Mouse (Mus musculus): ENCODE results near the gene Fam240a.
A peak's percentile ranks its signal among the peaks of the same experiment; 100 is the strongest.

The Fam240a gene

DNA sequence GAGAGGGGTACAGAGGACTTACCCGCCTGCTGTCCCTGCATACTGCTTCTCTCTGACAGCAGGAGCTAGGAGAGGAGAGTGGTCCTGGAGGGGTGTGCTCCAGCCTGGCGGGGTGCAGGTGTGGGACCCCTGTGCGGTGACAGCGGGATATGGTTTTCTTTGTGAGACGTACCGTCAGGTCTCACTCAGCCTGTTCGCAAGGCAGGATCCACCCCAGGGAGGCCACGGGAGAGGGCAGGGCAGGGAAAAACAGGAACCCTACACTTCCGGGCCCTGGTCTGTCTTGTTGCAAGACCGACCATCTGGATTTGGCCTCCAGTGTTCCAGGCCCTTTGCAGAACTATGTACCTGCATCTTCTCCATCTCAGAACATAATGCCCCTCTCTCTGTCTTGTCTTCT, 23.2 kb downstream of the Fam240a start:
- DNase-seq (ENCODE audit: low read depth): no peak

DNA sequence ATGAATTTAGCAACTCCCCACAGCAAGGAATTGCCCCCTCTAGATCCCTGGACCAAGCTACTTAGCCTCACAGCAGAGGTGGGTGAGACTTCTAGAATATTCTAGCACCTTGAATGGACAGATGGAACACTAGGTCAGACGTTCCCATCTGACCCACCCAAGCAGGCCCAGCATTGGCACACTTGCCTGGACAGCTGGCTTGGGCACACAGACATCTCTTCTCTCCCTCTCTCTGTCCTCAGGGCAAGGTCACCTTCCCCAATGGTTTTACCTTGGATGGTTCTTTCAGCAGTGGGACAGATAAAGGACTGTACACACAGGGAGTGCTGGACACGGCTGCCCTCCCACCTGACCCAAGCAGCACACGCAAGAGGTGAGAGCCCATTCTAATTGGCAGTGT, 24.1 kb downstream of the Fam240a start:
- DNase-seq (ENCODE audit: low read depth): no peak

DNA sequence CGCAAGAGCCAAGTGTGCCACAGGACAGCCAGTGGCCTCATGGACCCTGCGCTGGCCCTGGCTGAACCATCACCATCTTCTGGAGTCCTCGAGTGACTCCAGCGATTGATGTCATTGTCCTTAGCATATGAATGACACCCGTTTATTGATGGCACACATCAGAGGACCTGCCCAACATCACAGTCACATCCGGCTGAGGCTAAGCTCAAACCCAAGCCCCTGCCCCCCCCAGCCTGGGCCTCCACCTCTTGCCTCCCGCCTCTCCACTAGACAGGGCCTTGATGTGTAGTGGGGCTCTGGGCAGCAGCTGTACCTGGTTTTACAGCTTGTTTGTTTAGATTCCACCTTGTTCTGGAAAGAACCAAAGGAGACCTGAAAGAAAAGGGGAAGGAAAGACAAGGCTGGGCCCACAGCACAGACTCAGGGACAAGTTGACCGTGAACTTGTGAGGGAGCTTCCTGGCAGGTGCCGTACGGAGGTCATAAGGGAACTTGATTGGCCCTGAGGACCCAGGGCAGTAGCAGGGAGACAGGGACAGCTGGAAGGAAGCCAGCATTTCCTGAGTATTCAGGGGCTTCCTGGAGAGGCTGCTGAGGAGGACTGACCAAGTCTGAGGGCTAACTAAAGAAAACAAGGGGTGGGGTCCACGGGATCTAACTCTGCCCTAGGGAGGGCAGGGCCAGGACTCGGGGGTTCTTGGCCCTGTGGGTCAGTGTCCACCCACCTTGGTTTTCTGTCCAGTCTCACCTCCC, 25.4 kb downstream of the Fam240a start:
- peak; percentile 36 for DNase-seq (ENCODE audit: low read depth)

DNA sequence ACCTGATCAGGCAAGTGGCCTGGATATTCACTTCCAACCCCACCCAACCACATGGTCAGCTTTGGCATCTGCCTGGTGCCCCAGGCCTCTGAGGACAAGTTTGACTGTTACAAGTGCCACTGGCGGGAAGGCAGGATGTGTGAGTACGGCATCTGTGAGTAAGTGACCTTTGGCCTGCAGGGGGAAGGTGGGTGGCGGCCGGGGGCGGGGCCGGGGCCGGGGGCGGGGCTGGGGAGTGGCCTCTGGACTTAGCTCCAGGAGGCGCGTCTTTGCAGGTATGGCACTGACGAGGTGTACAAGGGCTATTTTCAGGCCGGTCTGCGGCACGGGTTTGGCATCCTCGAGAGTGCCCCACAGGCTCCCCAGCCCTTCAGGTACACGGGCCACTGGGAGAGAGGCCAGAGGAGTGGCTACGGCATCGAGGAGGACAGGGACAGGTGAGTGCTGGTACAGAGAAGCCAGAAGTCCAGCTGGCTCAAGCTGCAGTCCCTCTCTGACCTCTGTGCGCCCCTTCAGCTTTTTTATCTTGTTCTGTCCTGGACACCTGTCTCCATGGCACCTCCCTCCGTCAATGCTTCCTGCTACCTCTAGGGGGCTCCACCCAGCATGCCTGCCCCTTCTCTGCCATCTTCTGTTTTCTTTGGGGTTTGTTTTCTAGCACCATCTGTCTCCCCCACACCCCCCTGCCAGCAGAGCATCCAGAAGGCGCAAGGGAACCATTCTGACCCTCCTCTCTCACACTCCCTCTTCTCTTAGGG, 26.5 kb downstream of the Fam240a start:
- peak; percentile 53 for DNase-seq (ENCODE audit: low read depth)

DNA sequence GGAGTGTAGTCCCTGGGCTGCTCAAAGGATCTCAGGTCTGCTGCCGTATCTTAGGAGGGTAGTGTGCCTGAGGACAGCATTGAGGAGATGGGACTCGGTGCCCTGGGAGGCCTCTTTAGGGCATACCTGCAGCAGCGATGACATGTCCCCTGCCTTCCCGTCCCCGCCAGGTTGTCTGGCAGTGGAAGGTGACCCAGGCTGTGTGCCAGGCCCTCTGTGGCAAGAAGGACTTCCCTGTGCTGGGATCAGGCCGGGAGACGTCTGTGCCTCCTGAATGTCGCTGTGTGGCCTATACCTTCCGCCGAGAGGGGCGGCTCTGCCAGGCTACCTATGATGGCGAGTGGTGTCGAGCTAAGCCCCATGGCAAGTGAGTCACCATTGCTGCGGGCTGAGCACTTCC, 27.7 kb downstream of the Fam240a start:
- no peak for DNase-seq (ENCODE audit: low read depth)

DNA sequence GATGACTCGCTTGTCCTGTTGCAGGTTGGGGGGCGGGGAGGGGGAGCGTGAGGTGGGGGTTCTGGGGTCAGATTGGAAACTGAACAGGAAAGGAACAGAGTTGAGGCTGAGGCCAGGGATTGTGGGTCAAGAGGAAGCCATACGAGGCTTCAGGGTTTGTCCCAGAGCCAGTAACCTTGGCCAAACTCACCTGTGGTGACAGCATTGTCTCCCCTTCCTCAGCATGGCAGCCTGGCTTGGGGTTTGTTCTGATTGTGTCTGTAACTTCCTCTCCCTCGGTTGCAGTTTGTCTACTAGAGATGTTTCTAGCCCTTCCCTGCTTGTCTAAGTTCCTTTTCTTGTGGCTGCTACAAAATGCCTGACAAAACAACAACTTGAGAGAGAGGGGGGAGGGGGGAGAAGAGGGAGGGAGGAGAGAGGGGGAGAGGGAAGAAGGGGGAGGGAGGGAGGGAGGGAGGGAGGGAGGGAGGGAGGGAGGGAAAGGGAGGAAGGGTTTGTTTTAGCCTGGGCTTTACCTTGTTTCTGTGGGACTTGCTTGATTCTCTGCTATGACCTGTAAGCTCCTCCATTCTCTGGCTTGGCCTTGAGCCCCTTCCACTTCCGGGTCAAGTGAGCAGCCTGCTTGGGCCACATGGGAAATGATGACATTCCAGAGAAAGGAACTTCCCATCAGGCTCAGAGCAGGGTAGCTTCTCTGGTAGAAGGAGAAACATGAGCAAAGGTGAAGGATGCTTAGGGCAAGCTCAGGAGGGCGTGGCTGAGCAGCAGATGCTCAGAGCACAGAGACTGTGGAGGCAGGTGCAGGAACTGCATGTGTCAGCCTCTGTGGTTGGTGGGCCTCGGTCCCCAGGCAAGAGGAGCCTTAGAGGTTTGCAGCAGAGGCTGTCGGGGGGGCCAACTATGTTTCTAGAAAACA, 29.0 kb downstream of the Fam240a start:
- peak; percentile 45 for DNase-seq (ENCODE audit: low read depth)

DNA sequence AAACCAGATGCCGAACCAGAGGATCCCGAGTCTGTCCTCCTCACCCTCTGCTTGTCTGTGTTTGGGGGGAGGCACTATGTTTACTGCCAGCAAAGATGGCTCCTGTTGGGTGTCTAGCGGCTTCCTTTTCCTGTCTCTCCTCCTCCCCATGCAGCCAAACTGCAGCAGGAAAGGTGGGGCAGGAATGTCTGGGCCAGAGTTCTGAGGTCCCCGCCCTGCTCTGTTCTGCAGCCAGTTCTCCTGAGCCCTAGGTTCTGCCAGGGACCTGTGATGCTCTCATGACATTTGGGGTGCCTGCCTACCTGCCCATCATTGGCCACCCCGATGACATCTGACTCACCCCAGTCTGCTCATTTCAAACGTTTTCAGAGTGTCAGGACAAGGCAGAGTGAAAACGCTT, 34.7 kb downstream of the Fam240a start:
- DNase-seq (ENCODE audit: low read depth): no peak

DNA sequence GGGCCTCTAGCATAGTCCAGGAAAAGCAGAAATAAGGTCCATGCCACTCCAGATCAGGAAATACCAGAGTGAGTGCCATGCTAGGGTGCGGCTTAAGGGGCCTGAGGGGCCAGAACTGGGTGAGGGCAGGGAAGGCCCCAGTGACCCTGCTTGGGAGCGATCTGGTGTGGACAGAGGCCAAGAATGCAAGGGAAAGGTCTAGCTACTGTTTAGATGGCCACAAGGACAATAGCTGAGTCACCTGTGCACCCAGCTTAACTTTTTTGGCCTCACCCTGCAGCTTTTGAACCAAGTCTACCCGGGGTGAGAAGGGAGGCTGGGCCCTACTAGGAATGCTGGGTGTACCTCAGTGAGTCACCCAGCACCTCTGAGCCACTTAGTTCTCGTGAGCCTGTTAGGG, 35.9 kb downstream of the Fam240a start:
- DNase-seq (ENCODE audit: low read depth): no peak

DNA sequence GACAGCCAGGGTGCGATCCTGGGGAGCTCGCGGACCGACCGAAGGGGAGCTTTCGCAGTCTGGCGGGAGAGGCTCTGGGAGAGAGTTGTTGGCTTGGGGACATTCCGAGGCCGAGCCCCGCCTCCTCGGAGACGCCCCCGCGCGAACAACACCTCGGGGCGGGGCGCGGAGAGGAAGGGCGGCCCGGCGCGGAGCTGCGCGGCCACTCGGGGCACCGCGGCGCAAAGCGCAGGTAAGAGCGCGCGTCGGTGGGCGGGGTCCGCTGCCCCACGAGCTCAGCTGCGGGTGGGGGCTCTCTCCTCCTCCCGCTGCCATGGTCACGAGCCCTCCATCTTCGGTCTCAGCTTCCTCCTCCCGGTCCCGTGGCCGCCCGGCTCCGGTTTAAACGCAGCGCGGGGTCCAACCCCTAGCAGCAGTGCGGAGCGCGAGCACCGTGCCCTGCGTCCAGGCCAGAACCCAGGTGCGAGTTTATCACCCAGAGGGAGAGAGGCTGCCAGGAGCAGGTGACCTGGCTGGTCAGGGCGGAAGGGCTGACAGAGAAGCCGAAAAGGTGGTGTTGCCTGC, 36.6 kb downstream of the Fam240a start, which contains the start of gene Tmie:
Tmie (minus strand) TSS at position 116 of the 564 bp plus-strand sequence.
- DNase-seq (ENCODE audit: low read depth): no peak

DNA sequence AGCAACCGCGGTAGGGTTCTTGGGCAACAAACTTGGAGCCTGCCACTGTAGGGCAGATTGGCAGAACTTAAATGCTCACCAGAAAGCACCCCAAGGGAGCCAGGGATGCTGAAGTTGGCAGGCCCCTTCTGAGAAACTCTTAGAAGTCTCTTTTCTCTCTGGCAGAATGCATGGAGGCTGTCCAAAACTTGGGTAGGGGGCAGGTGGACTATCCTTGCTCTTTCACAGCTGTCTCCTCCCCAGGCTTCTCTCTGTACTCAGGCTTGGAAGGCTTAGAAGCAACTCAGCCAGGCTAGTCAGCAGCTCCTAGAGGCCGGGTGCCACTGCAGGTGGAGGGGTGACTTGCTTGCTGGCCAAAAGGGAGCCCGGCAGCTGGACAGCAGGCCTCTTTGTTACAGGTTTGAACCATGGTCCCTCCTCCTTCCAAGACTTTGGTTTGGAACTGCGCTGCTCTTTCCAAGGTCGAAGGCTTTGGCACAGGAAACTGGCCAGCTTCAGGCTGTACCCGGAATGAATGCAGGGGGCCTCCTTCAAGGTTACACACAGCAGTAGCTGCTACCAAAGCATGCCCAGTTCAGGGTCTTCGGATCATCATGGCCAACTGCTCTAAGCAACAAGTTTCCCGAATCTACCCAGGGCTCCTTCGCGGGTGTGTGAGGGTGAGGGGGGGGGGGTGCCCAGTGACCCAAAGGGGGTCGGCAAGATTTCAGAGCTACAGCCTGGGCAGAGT, 37.3 kb downstream of the Fam240a start, which contains the start of gene Als2cl:
Als2cl (plus strand) TSS at position 680 of the 730 bp plus-strand sequence.
- no peak for DNase-seq (ENCODE audit: low read depth)

DNA sequence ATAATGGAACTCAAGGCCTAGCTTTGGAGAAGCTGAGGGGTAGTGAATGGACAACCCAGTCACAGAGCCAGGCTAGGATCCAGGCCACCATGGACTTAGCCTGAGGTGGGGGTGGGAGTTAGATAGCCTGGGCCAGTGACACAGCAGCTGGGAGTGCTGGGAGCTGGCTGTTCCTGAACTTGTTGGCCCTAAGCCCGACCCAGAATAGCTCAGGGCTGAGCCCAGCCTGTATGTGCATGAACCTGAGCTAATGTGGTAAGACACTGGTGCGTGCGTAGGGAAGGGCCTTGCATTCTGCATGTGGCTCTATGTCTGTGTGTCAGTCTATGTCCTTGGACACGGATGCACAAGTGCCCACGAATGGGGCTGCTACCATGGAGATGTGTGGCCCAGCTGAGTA, 38.8 kb downstream of the Fam240a start:
- peak; percentile 22 for DNase-seq (ENCODE audit: low read depth)

DNA sequence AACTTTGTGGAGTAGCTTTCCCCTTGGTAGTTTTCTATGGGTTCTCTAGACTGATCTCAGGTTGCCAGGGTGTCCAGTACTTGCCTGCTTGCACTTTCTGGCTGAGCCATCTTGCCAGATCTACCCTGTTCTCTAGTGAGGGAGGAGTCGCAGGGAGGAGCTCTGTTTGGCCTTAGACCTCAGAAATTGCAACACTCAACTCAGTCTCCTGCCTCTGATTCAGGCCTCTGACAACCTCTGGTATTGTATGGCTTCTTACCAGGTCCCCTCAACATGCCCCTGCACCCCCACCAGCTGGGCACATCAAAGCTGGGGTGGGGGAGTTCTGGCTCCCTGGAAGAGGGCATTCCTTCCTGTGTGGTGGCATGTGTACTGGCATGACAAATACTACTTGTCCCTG, 39.3 kb downstream of the Fam240a start:
- peak; percentile 58 for DNase-seq (ENCODE audit: low read depth)

DNA sequence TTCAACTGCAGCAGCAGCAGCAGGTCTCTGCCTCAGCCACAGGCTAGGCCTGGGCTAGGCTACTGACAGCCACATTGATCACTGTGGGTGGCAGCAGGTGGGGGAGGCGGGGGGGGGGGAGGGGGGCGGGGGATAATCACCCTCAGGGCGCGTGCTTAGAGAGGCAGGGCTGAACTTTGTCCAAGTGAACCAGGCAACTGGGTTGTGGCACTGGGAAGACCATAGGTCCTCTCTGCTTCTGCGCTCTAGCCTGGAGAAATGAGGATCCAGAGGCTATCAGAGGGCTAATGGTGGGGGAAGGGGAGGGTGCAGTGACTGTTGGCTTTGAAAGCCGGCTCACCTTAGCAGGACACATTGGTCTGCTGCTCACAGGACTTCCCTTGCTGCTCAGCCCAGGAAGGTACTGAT, 41.4 kb downstream of the Fam240a start:
- DNase-seq (ENCODE audit: low read depth): no peak

DNA sequence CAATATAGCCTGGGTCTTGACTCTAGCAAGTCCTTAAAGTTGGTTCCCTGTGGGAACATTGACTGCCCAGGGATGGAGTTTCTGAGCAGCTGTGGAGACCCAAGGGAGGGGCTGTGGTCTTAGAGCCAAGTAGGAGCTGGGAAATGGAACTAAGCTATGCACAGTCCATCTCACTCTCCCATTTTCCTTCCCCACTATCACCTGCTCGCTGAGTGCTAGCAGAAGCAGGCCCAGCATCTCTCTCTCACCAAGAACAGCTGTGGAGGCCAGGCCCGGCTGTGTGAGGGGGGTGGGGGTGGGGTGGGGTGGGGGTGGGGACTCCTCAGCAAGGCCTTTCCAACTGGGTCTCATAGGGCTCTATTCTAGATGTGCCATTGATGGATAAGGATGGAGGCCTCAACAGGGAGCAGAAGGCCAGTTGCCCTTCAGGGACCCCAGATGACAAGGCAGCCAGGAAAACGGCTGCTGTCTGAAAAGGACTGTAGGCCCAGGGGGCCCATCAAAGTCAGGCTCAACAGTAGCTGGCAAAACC, 41.9 kb downstream of the Fam240a start:
- DNase-seq (ENCODE audit: low read depth): no peak

DNA sequence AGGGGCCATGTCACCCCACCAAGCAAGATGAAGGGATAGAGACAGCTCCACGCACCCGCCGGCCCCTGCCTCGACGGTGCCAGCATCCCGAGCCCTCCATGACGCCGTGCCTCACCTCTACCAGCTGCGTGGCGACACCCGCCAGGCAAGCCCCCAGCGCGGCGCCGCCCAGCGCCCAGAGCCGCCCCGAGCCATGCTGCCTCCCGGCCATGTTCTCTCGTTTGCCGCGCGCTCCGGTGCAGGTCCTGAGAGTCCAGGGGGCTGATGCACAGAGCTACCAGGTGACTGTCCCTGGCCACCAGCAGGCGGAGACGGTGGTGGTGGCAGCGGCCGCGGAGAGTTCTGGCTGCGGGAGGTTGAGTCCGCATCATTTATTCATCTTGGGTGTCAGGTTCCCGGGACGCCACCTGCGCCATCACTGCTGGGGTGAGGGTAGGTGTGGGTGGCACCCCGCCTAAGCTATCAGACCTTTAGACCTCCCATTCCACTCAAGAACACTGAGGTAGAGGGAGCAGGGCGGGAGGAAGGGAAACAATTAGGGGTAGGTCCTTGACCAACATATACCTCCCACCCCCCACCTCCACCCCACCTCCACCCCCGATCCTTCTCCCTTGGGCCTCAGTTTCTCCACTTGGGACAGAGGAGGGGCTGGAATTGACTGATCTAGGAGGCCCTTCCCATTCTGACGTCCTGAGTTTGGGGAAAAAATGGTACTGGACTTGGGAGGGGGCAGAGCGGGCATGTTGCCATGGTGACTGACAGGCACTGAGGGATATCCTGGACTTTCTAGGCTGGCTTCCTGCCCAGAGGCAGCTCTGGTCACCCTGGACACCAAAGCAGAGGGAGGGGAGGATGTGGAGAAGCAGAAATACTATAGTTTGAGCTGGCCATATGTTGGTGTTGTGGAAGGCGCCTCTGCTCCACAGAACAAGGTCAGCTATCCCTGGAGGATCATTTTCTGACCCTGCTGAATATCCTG, 42.7 kb downstream of the Fam240a start:
- no peak for DNase-seq (ENCODE audit: low read depth)

DNA sequence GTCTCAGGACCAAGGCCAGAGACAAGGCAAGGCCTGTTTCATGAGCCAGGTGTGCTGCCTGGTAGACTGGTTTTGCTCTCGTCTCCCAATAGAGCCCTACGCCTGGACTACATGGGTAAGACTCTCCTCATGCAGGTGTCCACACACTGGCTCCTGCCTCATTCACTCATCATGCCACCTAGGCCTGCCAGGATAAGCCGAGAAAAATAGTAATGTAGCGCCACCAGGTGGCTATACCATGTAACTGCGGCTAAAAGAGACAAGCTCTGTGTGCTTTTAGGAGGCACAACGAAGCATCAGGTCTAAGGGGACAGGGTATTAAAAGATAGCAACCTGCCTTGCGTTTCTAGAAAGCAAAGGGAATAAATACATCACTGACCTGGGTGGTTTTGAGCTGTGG, 45.6 kb downstream of the Fam240a start:
- DNase-seq (ENCODE audit: low read depth): peak; percentile 71
